Mouse (Mus musculus) urinary bladder, postnatal 25 days (tissue): ENCODE data around the gene Afg1l.

ENCODE experiments used
- DNase-seq: peaks from one replicate; pipeline ENCODE4 v3.0.0; 2022; ENCODE audit warnings: low spot score

Afg1l gene

GRCm38 (mm10) chr10:42267811-42268545 is 210.4 kb downstream of the Afg1l start:
- no peak for DNase-seq

GRCm38 (mm10) chr10:42265021-42265689 is 213.2 kb downstream of the Afg1l start:
- DNase-seq = peak; percentile 2

GRCm38 (mm10) chr10:42264195-42264594 is 214.2 kb downstream of the Afg1l start:
- no peak for DNase-seq

GRCm38 (mm10) chr10:42263701-42264100 is 214.7 kb downstream of the Afg1l start:
- DNase-seq = no peak
